Mouse (Mus musculus): ENCODE measurements around the gene Dnase2b. TPM values are rescaled to one million over a fixed set of nuclear protein-coding genes. Genes with fewer than 3 reads are reported as not detected.

The Dnase2b gene
- total RNA-seq, 2 experiments from 2014 or later, result not detected

- DNase-seq (ENCODE audit: low spot score), result no peak
Measured at GRCm38 (mm10) chr3:146616533-146617283, 1.3 kb upstream of the Dnase2b start.

DNA sequence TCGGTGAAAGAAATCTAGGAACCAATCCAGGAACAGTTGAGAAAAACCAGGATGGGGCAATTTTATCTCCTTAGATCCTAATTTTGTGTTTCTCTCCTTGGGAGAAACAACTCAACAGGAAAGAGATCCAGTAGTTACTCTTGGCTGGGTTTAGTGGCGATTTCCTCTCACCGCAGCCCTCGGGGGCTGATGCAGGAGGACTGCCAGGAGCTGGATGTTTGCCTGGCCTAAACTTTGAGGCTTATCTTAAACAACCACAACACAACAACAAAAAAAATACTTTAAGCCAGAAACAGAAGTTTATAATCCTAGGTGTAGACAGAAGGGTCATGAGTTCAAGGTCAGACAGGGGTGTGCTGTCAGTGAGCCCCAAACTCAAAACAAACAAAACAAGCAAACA, 3.6 kb downstream of the Dnase2b start:
- no peak for DNase-seq (ENCODE audit: low spot score)

- no peak for DNase-seq (ENCODE audit: low spot score)
Measured at GRCm38 (mm10) chr3:146611261-146611660, 4.1 kb downstream of the Dnase2b start.

- DNase-seq (ENCODE audit: low spot score), result no peak
Measured at GRCm38 (mm10) chr3:146610322-146610721, 5.1 kb downstream of the Dnase2b start.

DNA sequence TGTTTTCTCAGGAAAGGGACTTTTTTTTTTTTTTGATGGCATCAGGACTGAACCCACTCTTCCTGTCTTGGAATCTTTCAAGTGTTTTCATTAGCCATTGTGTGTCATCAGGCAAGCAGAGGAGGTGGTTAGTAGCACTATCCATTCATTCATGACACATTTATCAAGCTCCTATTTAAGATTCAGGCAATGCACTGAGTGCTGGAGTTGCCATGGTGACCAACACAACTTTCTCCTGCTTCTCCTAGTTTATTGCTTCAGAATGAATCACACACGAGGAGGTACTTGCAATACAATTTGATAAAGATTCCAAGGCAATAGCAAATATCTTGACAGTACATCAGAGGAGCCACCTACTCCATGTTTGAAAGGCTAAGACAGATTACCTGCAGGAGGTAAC, 8.0 kb downstream of the Dnase2b start:
- DNase-seq (ENCODE audit: low spot score), result no peak

- DNase-seq (ENCODE audit: low spot score), result no peak
Measured at GRCm38 (mm10) chr3:146604647-146605046, 10.7 kb downstream of the Dnase2b start.

- no peak for DNase-seq (ENCODE audit: low spot score)
Measured at GRCm38 (mm10) chr3:146602531-146602930, 12.9 kb downstream of the Dnase2b start.

GRCm38 (mm10) chr3:146601205-146601604, 14.2 kb downstream of the Dnase2b start:
- DNase-seq (ENCODE audit: low spot score), result no peak

GRCm38 (mm10) chr3:146599198-146599900, 16.0 kb downstream of the Dnase2b start:
- DNase-seq (ENCODE audit: low spot score), result no peak

- DNase-seq (ENCODE audit: low spot score), result no peak
Measured at GRCm38 (mm10) chr3:146598411-146598810, 17.0 kb downstream of the Dnase2b start.

DNA sequence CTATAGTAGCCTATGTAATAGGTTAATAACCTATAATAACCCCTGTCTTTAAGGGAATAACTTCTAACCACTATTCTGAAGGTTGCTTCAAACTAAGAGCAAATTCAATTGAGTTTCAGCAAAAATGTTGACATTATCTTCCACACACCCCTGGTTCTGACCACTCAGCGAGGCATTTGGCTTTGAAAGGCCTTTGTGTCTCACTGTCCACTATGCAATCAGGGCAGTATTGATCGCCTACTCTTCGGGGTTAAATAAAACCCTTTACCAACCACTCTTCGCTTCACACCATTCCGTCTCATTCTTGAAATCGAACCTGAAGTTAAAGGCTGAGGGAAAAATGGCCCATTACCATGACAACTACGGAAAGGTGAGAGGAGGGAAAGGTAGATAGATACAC, 18.5 kb downstream of the Dnase2b start:
- no peak for DNase-seq (ENCODE audit: low spot score)

GRCm38 (mm10) chr3:146596387-146596786, 19.0 kb downstream of the Dnase2b start:
- no peak for DNase-seq (ENCODE audit: low spot score)

DNA sequence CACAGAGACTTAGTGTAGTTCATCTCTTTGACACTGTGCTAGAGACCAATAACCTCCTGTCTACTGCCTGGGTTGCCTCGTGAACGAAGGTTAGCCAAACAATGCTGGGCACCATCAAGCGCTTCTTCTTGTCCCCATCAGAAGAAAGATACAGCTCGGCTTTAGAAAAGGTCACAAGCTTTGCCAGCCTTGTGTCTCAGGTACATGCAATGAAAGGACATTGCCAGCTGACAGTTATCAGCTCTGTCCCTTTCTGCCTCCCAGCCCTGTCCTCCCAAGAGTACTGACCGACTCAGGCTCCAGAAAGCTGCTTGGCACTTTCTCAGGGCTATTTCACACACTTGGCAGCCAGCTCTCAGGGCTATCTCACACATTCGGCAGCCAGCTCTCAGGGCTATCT, 20.0 kb downstream of the Dnase2b start:
- DNase-seq (ENCODE audit: low spot score), result no peak

DNA sequence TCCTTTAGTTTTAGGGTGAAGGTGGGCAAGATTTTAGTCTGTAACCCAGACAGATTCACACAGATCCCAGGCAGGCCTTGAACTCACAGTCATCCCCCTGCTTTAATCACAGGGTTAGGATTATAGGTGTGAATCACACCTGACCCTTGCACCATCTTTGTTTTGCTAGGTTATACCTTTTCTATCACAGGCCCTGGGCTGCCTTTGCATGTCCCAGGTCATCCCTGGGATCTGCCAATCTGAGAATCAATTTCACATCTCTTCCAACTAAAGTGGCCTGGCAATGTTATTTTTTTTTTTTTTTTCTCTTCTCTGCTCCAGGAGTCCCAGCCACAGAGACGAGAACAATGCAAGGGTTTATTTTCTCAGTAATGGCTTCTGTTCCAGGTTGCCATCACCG, 23.8 kb downstream of the Dnase2b start:
- no peak for DNase-seq (ENCODE audit: low spot score)

GRCm38 (mm10) chr3:146591159-146591558, 24.2 kb downstream of the Dnase2b start:
- DNase-seq (ENCODE audit: low spot score), result no peak

GRCm38 (mm10) chr3:146589523-146589922, 25.9 kb downstream of the Dnase2b start:
- no peak for DNase-seq (ENCODE audit: low spot score)

DNA sequence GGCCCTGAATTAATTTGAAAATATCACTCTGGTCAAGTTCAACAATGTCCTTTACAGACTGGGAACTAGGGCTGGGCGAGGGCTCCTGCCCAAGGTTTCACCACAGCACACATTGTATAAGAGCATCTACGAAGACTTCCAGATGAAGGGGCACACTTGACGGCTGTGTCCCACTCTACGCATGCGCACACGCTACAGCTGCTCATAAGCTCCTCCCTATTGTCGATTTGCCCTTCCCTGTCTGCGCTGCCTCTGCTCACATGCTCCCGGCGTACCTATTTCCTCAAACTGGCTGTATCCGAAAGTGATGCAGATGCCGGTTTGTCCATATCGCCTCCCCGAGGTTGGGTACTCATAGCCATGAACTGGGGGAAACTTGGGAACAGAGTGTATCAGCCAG, 28.8 kb downstream of the Dnase2b start:
- no peak for DNase-seq (ENCODE audit: low spot score)

DNA sequence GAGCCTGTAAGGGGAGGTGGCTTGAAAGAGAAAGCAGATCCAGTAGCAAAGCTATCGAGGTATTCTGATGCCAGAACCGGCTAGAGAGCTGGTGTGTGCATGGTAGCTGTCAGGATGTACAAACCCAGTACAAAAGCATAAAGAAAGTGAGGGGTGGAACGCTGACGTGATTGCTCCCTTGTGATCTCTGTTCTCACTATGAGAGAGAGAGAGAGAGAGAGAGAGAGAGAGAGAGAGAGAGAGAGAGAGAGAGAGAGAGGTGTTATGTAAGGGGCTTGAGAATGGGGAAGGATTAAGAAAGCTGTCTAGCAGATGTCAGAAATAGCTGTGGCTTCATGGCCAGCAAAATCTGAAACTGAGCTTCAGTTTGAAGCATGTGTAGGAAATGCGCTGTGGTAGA, 31.5 kb downstream of the Dnase2b start:
- no peak for DNase-seq (ENCODE audit: low spot score)

DNA sequence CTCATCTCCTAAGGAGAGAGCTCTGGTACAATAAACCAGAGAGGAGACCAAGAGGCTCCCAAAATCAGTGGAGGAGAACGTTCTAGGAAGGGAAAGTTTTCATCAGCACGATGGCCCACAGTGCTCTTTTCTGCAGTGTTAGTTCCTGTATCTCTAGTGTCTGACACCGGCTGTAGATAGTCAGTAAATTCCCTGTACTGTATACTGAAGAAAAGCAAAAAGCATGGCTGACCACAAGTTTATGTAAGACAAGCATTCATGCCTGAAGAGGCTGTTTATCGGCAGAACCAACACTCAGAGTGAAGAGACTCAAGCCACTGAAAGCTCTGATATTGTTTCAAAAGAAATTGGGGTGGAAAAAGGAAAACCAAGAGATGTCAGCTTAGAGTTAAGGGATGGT, 31.9 kb downstream of the Dnase2b start:
- no peak for DNase-seq (ENCODE audit: low spot score)

GRCm38 (mm10) chr3:146580039-146580729, 35.2 kb downstream of the Dnase2b start:
- DNase-seq (ENCODE audit: low spot score), result no peak

- no peak for DNase-seq (ENCODE audit: low spot score)
Measured at GRCm38 (mm10) chr3:146577591-146577990, 37.8 kb downstream of the Dnase2b start.

DNA sequence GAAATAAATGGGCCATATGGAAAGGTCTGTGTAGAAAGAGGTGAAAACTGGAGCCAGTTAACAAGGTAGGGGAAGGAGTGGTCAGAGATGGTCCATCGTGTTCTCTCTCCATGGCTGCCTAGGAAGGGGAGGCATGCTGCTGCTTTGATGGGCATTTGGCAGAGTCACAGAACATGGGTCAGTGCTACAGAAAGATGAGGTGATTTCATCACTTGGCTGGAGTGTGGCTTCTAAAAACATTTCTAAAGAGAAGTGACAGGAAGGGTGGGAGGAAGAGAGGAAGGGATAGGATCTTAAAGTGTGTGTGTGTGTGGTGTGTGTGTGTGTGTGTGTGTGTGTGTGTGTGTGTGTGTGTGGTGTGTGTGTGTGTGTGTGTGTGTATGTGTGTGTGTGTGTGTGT, 44.1 kb downstream of the Dnase2b start:
- no peak for DNase-seq (ENCODE audit: low spot score)

DNA sequence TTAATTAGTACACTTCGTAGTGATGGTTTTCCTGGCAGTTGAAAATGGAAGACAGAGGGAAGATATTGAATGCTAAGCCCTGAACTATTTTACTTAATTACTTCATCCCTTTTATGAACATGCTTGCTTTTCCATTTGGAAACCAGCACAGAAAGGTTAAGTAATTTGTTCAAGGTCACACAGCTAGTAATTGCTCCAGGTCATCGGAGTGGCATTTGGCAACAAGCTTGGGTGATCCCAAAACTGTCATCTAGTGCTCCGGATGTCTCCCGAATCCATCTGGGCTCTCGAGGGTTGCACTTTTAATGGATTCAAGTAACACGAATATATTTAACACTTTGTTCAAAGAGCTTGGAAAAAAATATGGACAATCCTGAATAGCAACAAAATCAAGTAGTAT, 44.5 kb downstream of the Dnase2b start:
- no peak for DNase-seq (ENCODE audit: low spot score)
